Mouse (Mus musculus) hindbrain, embryonic 12.5 days (tissue): Measurements from ENCODE around the gene Nmu. TPM values are rescaled to one million over a fixed set of nuclear protein-coding genes. Genes with fewer than 3 reads are reported as not detected.
A peak's percentile ranks its signal among the peaks of the same experiment; 100 is the strongest.

Experiments used
- ATAC-seq: fragments of 200-750 bp; cut with Nextera tagmentation; 2 replicates; pipeline ENCODE4 v1.8.0; 2017; ENCODE audit warnings: moderate TSS enrichment; ENCODE audit not compliant: low FRiP score
- H3K27ac ChIP-seq: fragments of 300-500 bp; sonication (generic); 2 replicates; pipeline ENCODE4 v1.5.1; 2016; ENCODE audit warnings: mild to moderate bottlenecking
- H3K27me3 ChIP-seq: fragments of 300-500 bp; sonication (generic); 2 replicates; pipeline ENCODE4 v1.6.1; 2016; ENCODE audit warnings: mild to moderate bottlenecking
- H3K36me3 ChIP-seq: fragments of 300-500 bp; sonication (generic); 2 replicates; pipeline ENCODE4 v1.6.1; 2016; ENCODE audit warnings: mild to moderate bottlenecking
- H3K4me1 ChIP-seq: fragments of 300-500 bp; sonication (generic); 2 replicates; pipeline ENCODE4 v1.6.1; 2016
- H3K4me2 ChIP-seq: fragments of 300-500 bp; sonication (generic); replicated peaks from 2 replicates; pipeline ENCODE4 v1.6.1; 2016; ENCODE audit warnings: mild to moderate bottlenecking
- H3K4me3 ChIP-seq: fragments of 300-500 bp; sonication (generic); 2 replicates; pipeline ENCODE4 v1.5.1; 2016; ENCODE audit warnings: mild to moderate bottlenecking
- H3K9ac ChIP-seq: fragments of 300-500 bp; sonication (generic); 2 replicates; pipeline ENCODE4 v1.6.1; 2016; ENCODE audit warnings: mild to moderate bottlenecking, moderate library complexity
- H3K9me3 ChIP-seq: fragments of 300-500 bp; sonication (generic); replicated peaks from 2 replicates; pipeline ENCODE4 v1.6.1; 2016; ENCODE audit warnings: mild to moderate bottlenecking
- WGBS: fragments of 180-500 bp; shearing (Covaris S2); methylation state at CpG from one replicate; pipeline ENCODE4 v1.1.7; 2016; 5-methylcytosine and 5-hydroxymethylcytosine counted together
- polyA plus RNA-seq: library from polyadenylated mRNA; unstranded; fragments of >200 nt; fragmentation: Nextera tagmentation; extraction: Ambion mirVana; gene quantifications from 2 replicates; pipeline ENCODE4 v1.2.1, GENCODE M21; 2016

Gene Nmu
- 0.27 TPM in 1 of 2 replicates, not detected in the other for polyA plus RNA-seq

- H3K9me3 ChIP-seq = no peaks in the 10 kb centered on the region
- H3K36me3 ChIP-seq = no peaks in the 10 kb centered on the region
- H3K4me3 ChIP-seq = peak within 1 kb of the TSS; percentile 39
- peaks cover 25% of the 10 kb centered on the region for H3K27me3 ChIP-seq
- peak within 1 kb of the TSS; percentile 38; the same call in 1 of the 2 replicates for H3K9ac ChIP-seq
- H3K27ac ChIP-seq = no peak within 1 kb of the TSS
- H3K4me2 ChIP-seq = peak within 1 kb of the TSS; percentile 79
- 5% methylated on average over 35 of the region's 35 CpGs for WGBS
- H3K4me1 ChIP-seq = peaks cover 13% of the 10 kb centered on the region
- peak; percentile 43; the same call in 1 of the 2 replicates for ATAC-seq
Observed at GRCm38 (mm10) chr5:76363453-76364104, at the start of gene Nmu. Nmu (minus strand) TSS chr5:76363788.

DNA sequence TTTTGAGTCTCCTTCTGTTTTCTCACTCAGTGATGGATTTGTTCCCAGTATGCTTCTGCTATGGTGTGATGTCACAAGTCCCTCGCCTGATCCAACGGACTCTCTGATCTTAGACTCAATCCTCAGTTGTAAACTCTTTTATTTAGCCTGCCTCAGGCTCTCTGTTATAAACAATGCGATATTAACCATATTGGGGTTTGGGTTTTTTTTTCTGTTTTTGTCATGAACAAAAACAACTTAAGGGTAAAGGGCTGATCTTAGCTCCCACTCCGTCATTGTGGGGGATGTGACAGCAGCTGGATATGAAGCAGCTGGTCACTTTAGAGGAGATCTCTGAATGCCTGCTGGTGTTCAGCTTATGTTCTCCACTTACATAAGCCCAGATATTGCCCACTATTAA lies 48.1 kb upstream of the Nmu start:
- H3K4me3 ChIP-seq = no peak overlapping the region
- no peaks in the 10 kb centered on the region for H3K36me3 ChIP-seq
- 91% methylated on average over 4 of the region's 4 CpGs for WGBS
- H3K4me2 ChIP-seq = no peak overlapping the region
- ATAC-seq = no peak
- no peaks in the 10 kb centered on the region for H3K27me3 ChIP-seq
- H3K27ac ChIP-seq = no peak overlapping the region
- no peaks in the 10 kb centered on the region for H3K4me1 ChIP-seq
- no peak overlapping the region for H3K9ac ChIP-seq
- no peaks in the 10 kb centered on the region; the same call in 1 of the 2 replicates for H3K9me3 ChIP-seq

- H3K4me3 ChIP-seq = no peak overlapping the region
- no peak for ATAC-seq
- no peak overlapping the region for H3K4me2 ChIP-seq
- no peaks in the 10 kb centered on the region for H3K27me3 ChIP-seq
- H3K36me3 ChIP-seq = no peaks in the 10 kb centered on the region
- WGBS = 92% methylated on average over 5 of the region's 5 CpGs
- H3K9me3 ChIP-seq = no peaks in the 10 kb centered on the region
- H3K27ac ChIP-seq = no peak overlapping the region
- no peaks in the 10 kb centered on the region for H3K4me1 ChIP-seq
- no peak overlapping the region for H3K9ac ChIP-seq
Observed at GRCm38 (mm10) chr5:76394382-76394781, 30.8 kb upstream of the Nmu start.

DNA sequence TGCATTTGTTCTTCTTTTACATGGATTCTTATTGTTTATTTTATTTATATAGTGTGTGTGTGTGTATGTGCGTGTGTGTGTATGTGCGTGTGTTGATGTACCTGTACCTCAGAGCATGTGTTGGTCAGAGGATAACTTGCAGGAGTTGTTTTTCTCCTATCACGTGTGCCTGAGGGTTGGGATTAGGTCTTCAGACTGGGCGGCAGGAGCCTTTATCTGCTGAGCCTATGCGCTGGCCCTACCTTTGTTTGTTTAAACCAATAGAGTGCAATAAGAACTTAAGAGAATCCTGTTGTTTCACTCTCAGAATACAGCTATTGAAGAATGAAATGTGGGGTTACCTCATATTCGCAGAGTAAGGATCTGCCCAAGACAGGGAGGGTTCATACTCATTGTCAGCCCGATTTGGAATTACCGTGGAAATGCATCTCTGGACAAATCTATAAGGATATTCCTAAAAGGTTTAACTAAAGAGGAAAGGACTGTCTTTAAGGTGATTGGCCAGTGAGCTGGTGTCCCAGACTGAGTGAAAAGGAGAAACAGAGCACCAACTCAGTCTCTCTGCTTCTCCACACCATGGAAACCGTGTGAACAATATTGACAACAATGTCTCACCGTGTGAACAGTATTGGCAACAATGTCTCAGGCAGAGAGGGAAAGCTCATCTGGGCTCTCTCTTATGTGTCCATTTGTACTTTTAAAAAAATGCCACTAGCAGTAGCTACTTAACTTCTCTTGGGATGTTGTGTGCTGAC lies 25.6 kb upstream of the Nmu start:
- H3K27me3 ChIP-seq = no peaks in the 10 kb centered on the region
- no peak overlapping the region for H3K9ac ChIP-seq
- H3K27ac ChIP-seq = no peak overlapping the region
- no peak overlapping the region for H3K4me2 ChIP-seq
- 88% methylated on average over 10 of the region's 10 CpGs for WGBS
- ATAC-seq = no peak
- H3K4me1 ChIP-seq = no peaks in the 10 kb centered on the region
- no peaks in the 10 kb centered on the region for H3K36me3 ChIP-seq
- no peaks in the 10 kb centered on the region for H3K9me3 ChIP-seq
- H3K4me3 ChIP-seq = no peak overlapping the region

- Histone ChIP-seq H3K9me3 (no peaks in the 10 kb centered on the region), H3K27me3 (no peaks in the 10 kb centered on the region), H3K4me1 (no peaks in the 10 kb centered on the region), H3K27ac (no peak overlapping the region), H3K36me3 (no peaks in the 10 kb centered on the region), H3K4me3 (no peak overlapping the region), H3K4me2 (no peak overlapping the region), H3K9ac (no peak overlapping the region)
- no peak for ATAC-seq
- WGBS = 95% methylated on average over 2 of the region's 2 CpGs
Observed at GRCm38 (mm10) chr5:76388474-76388873, 24.9 kb upstream of the Nmu start.

GRCm38 (mm10) chr5:76383673-76384072 lies 20.1 kb upstream of the Nmu start:
- H3K36me3 ChIP-seq = no peaks in the 10 kb centered on the region
- H3K4me2 ChIP-seq = no peak overlapping the region
- H3K9me3 ChIP-seq = no peaks in the 10 kb centered on the region
- WGBS = 76% methylated on average over 6 of the region's 6 CpGs
- H3K9ac ChIP-seq = no peak overlapping the region
- H3K27ac ChIP-seq = no peak overlapping the region
- ATAC-seq = no peak
- H3K27me3 ChIP-seq = no peaks in the 10 kb centered on the region
- no peak overlapping the region for H3K4me3 ChIP-seq
- no peaks in the 10 kb centered on the region for H3K4me1 ChIP-seq

DNA sequence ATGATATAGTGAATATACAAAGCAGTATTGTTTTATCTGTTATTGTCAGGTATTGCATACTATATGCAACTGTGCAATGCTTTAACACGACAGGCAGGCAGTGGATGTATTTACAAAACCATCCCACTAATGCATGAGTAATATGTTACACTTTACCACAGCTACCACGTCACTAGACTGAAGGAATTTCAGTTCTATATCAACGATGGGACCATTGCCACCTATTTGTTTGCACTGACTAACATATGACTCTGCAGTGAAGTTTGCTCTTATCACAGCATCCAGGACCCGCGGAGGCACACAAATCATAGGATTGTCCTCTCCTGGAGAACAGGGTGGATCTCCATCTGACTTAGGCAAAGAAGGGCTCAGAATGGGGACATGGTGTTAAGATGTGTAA lies 18.2 kb upstream of the Nmu start:
- H3K9me3 ChIP-seq = no peaks in the 10 kb centered on the region
- H3K4me2 ChIP-seq = no peak overlapping the region
- no peak overlapping the region for H3K4me3 ChIP-seq
- no peak for ATAC-seq
- H3K36me3 ChIP-seq = no peaks in the 10 kb centered on the region
- H3K27me3 ChIP-seq = no peaks in the 10 kb centered on the region
- H3K4me1 ChIP-seq = no peaks in the 10 kb centered on the region
- 89% methylated on average over 5 of the region's 5 CpGs for WGBS
- no peak overlapping the region for H3K9ac ChIP-seq
- no peak overlapping the region for H3K27ac ChIP-seq

- Histone ChIP-seq H3K27me3 (no peaks in the 10 kb centered on the region), H3K4me2 (no peak overlapping the region), H3K36me3 (no peaks in the 10 kb centered on the region), H3K27ac (no peak overlapping the region), H3K9me3 (no peaks in the 10 kb centered on the region), H3K9ac (no peak overlapping the region), H3K4me3 (no peak overlapping the region), H3K4me1 (no peaks in the 10 kb centered on the region)
- no peak for ATAC-seq
- 45% methylated on average over 3 of the region's 3 CpGs for WGBS
Observed at GRCm38 (mm10) chr5:76379216-76379615, 15.6 kb upstream of the Nmu start.

- WGBS = 82% methylated on average over 8 of the region's 8 CpGs
- no peak for ATAC-seq
- no peak overlapping the region for H3K4me3 ChIP-seq
Observed at GRCm38 (mm10) chr5:76369215-76369840, 5.7 kb upstream of the Nmu start.

GRCm38 (mm10) chr5:76365406-76365805 lies 1.8 kb upstream of the Nmu start:
- no peak overlapping the region for H3K9ac ChIP-seq
- ATAC-seq = no peak
- peaks cover 13% of the 10 kb centered on the region for H3K4me1 ChIP-seq
- no peak overlapping the region for H3K27ac ChIP-seq
- peaks cover 25% of the 10 kb centered on the region for H3K27me3 ChIP-seq
- H3K36me3 ChIP-seq = no peaks in the 10 kb centered on the region
- no peak overlapping the region for H3K4me3 ChIP-seq
- 51% methylated on average over 5 of the region's 5 CpGs for WGBS
- no peaks in the 10 kb centered on the region for H3K9me3 ChIP-seq
- no peak overlapping the region for H3K4me2 ChIP-seq

More at GRCm38 (mm10) chr5:76369215-76369840, 5.7 kb upstream of the Nmu start:
- Histone ChIP-seq H3K9me3 (no peaks in the 10 kb centered on the region), H3K9ac (no peak overlapping the region), H3K4me2 (no peak overlapping the region), H3K4me1 (no peaks in the 10 kb centered on the region), H3K27ac (no peak overlapping the region), H3K36me3 (no peaks in the 10 kb centered on the region), H3K27me3 (peaks cover 4% of the 10 kb centered on the region)

DNA sequence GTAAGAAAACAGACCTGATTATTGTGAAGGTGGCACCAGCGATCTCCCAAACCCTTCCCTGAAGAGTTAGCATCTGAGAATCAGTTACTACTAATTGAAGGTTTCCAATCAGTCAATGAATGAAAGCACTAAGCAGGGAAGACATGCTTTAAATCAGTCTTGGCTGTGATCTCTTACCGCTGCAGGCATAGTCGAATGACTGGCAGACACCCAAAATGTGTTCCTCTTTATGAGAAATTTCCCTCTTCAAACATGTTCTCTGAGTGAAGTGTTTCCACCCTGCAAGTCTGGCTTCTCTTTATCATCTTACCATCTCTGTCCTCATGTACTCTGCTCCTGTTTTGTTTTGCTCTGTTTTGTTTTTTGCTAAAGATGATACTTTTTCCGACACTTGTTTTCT lies 2.8 kb downstream of the Nmu start:
- ATAC-seq = no peak
- no peak overlapping the region for H3K4me3 ChIP-seq
- H3K9ac ChIP-seq = no peak overlapping the region
- 93% methylated on average over 4 of the region's 4 CpGs for WGBS
- no peak overlapping the region for H3K27ac ChIP-seq
- peaks cover 25% of the 10 kb centered on the region for H3K27me3 ChIP-seq
- no peaks in the 10 kb centered on the region for H3K9me3 ChIP-seq
- no peak overlapping the region for H3K4me2 ChIP-seq
- H3K36me3 ChIP-seq = no peaks in the 10 kb centered on the region
- peaks cover 13% of the 10 kb centered on the region for H3K4me1 ChIP-seq

DNA sequence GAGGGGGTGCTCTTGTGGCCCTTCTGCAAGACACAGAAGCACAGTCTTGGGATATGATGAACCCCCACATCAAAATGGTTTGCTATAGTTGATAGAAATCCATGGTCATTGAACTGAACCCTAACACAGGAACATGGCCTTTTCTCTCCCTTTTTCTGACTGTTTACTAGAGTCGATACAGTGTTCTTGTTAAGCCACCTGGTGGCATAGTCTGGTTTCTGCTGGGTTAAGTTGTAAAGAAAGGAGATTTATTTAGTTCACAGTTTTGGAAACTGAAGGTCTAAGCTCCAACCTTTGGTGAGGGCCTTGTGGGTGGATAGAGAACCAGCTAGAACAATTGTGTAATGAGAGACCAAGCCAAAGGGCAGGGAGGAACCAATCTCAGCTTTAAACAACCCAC lies 3.5 kb downstream of the Nmu start:
- H3K36me3 ChIP-seq = no peaks in the 10 kb centered on the region
- H3K9me3 ChIP-seq = no peaks in the 10 kb centered on the region
- 62% methylated on average over 1 of the region's 1 CpGs for WGBS
- no peak overlapping the region for H3K9ac ChIP-seq
- ATAC-seq = no peak
- H3K4me1 ChIP-seq = peaks cover 13% of the 10 kb centered on the region
- H3K27me3 ChIP-seq = peaks cover 25% of the 10 kb centered on the region
- H3K4me2 ChIP-seq = no peak overlapping the region
- no peak overlapping the region for H3K27ac ChIP-seq
- H3K4me3 ChIP-seq = no peak overlapping the region
